Mouse (Mus musculus): ENCODE measurements around the gene Kif21b. TPM values are rescaled to one million over a fixed set of nuclear protein-coding genes. Genes with fewer than 3 reads are reported as not detected.

The Kif21b gene
- polyA plus RNA-seq, 1 experiment from 2014 or later: 56.4 TPM

DNA sequence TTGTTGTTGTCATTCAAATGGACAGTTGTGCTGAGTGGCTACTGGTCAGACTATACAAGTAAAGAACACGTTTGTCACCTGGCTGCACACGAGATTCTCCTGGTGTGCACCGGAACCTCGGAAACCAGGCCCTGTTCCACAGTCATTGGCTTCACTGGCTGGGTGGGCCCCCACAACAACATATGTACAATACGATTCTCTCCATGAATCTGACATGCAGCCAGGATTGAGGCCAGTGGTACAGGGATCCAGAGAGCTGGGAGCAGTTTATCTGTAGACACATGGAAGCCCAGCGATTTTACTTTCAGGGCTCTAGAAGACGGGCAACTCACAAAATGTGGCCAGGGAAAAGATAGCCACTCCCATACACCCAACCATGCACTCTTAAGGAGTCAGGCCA, 27.5 kb upstream of the Kif21b start:
- Histone ChIP-seq H3K4me2 (ENCODE audit: low read length) (no peak overlapping the region), H3K4me3 (replicated peaks; ENCODE audit: low read depth, low read length) (no peak overlapping the region), H3K4me1 (ENCODE audit: control insufficient read depth, insufficient read depth, low read length) (no peaks in the 10 kb centered on the region), H3K9ac (replicated peaks; ENCODE audit: low read length) (no peak overlapping the region), H3K27ac (replicated peaks; ENCODE audit: low read depth, low read length) (no peak overlapping the region), H3K36me3 (ENCODE audit: control insufficient read depth, insufficient read depth, low read length) (no peaks in the 10 kb centered on the region), H3K9me3 (ENCODE audit: control insufficient read depth, low read length) (no peaks in the 10 kb centered on the region), H3K27me3 (ENCODE audit: control insufficient read depth, insufficient read depth, low read length) (no peaks in the 10 kb centered on the region)
- no peak for ATAC-seq (ENCODE audit: low FRiP score, low TSS enrichment)
- WGBS: 84% methylated on average over 7 of the region's 7 CpGs
- no peak for DNase-seq

DNA sequence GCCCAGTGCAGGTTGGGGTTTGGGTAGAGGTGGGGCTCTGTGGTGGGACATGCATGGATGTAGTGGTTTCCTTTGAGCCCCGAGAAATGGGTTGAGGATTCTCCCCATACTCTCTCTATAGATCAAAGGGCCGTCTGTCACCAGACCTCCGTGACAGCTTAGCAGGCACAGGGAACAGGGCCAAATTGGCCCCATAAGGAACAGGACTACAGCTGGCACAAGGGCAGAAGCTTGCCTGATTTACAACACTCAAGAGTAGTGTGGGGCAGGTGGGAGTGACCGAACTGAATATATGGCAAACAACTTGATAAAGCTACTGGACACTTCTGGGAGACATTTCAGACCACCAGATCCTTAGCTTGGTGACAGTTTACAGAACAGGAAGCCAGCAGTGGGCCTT, 26.4 kb upstream of the Kif21b start:
- no peaks in the 10 kb centered on the region for H3K27me3 ChIP-seq (ENCODE audit: control insufficient read depth, insufficient read depth, low read length)
- no peaks in the 10 kb centered on the region for H3K36me3 ChIP-seq (ENCODE audit: control insufficient read depth, insufficient read depth, low read length)
- DNase-seq (peak; percentile 49), ATAC-seq (ENCODE audit: low FRiP score, low TSS enrichment) (no peak)
- H3K4me1 ChIP-seq (ENCODE audit: control insufficient read depth, insufficient read depth, low read length): no peaks in the 10 kb centered on the region
- no peak overlapping the region for H3K27ac ChIP-seq (replicated peaks; ENCODE audit: low read depth, low read length)
- 39% methylated on average over 4 of the region's 4 CpGs for WGBS
- H3K4me3 ChIP-seq (replicated peaks; ENCODE audit: low read depth, low read length): no peak overlapping the region
- H3K9me3 ChIP-seq (ENCODE audit: control insufficient read depth, low read length): no peaks in the 10 kb centered on the region
- no peak overlapping the region for H3K4me2 ChIP-seq (ENCODE audit: low read length)
- no peak overlapping the region for H3K9ac ChIP-seq (replicated peaks; ENCODE audit: low read length)

DNA sequence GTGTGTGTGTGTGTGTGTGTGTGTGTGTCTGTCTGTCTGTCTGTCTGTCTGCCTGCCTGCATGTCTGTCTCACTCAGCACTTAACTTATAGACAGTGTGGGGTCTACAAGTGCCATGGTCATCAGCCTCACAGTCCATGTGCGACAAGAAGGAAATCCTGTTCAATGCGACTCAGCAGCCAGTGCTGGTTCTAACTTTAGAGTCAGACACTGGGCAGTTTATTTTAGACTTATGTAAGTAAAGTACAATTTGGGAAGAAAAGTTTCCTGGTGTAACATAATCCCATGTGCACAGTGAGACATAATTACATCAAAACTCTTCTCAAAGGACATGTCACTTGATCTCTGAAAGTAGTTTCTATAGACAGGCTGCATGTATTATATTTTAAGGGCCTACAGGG, 21.7 kb upstream of the Kif21b start:
- no peaks in the 10 kb centered on the region for H3K27me3 ChIP-seq (ENCODE audit: control insufficient read depth, insufficient read depth, low read length)
- H3K4me1 ChIP-seq (ENCODE audit: control insufficient read depth, insufficient read depth, low read length): no peaks in the 10 kb centered on the region
- no peaks in the 10 kb centered on the region for H3K36me3 ChIP-seq (ENCODE audit: control insufficient read depth, insufficient read depth, low read length)
- no peak for DNase-seq
- H3K4me2 ChIP-seq (ENCODE audit: low read length): no peak overlapping the region
- H3K4me3 ChIP-seq (replicated peaks; ENCODE audit: low read depth, low read length): no peak overlapping the region
- ATAC-seq (ENCODE audit: low FRiP score, low TSS enrichment): no peak
- 95% methylated on average over 2 of the region's 2 CpGs for WGBS
- H3K27ac ChIP-seq (replicated peaks; ENCODE audit: low read depth, low read length): no peak overlapping the region
- no peak overlapping the region for H3K9ac ChIP-seq (replicated peaks; ENCODE audit: low read length)
- no peaks in the 10 kb centered on the region for H3K9me3 ChIP-seq (ENCODE audit: control insufficient read depth, low read length)

DNA sequence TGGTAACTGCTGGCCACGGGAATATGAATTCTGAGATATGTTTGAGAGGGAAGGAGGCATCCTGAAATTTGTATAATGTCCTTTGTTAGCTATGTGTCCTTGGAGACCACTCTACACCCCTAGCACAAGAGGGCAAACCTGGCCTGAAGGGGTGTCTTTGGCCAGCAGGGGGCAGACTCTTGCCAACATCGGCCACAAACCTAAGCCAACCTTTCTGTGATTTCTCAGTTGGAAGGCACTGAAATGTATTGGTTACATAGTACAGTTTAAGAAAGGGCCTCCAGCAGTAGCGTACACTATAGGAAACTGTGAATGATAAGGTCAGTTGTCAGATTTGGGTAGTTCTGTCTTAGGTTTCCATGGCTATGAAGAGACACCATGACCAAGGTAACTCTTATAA, 15.0 kb upstream of the Kif21b start:
- no peaks in the 10 kb centered on the region for H3K9me3 ChIP-seq (ENCODE audit: control insufficient read depth, low read length)
- H3K4me3 ChIP-seq (replicated peaks; ENCODE audit: low read depth, low read length): no peak overlapping the region
- no peak overlapping the region for H3K9ac ChIP-seq (replicated peaks; ENCODE audit: low read length)
- no peak overlapping the region for H3K27ac ChIP-seq (replicated peaks; ENCODE audit: low read depth, low read length)
- ATAC-seq (ENCODE audit: low FRiP score, low TSS enrichment) (no peak), DNase-seq (peak; percentile 71)
- H3K4me2 ChIP-seq (ENCODE audit: low read length): no peak overlapping the region
- no peaks in the 10 kb centered on the region for H3K4me1 ChIP-seq (ENCODE audit: control insufficient read depth, insufficient read depth, low read length)
- no peaks in the 10 kb centered on the region for H3K27me3 ChIP-seq (ENCODE audit: control insufficient read depth, insufficient read depth, low read length)
- H3K36me3 ChIP-seq (ENCODE audit: control insufficient read depth, insufficient read depth, low read length): no peaks in the 10 kb centered on the region
- 26% methylated on average over 3 of the region's 3 CpGs for WGBS

DNA sequence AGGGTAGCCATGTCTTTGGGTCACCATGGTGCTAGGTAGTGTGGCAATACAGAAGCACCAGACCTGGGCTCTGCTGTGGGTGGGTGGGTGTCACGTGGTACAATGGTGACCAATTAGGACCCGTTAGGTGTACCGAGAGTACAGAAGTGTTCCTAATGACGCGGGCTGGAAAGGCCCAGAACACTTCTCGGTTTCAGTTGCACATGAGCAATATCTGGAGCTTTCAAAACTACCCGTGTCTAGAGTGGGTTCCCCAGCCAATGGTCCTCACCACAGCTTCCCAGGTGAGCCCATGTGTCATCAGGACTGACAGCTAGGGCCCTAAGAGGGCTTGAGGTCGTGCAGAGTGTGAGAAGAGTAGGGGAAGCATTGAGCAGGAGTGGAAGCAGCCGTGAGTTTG, 14.1 kb upstream of the Kif21b start:
- WGBS: 86% methylated on average over 9 of the region's 9 CpGs
- Histone ChIP-seq H3K9me3 (ENCODE audit: control insufficient read depth, low read length) (no peaks in the 10 kb centered on the region), H3K36me3 (ENCODE audit: control insufficient read depth, insufficient read depth, low read length) (no peaks in the 10 kb centered on the region), H3K27me3 (ENCODE audit: control insufficient read depth, insufficient read depth, low read length) (no peaks in the 10 kb centered on the region), H3K27ac (replicated peaks; ENCODE audit: low read depth, low read length) (no peak overlapping the region), H3K9ac (replicated peaks; ENCODE audit: low read length) (no peak overlapping the region), H3K4me2 (ENCODE audit: low read length) (no peak overlapping the region), H3K4me1 (ENCODE audit: control insufficient read depth, insufficient read depth, low read length) (no peaks in the 10 kb centered on the region), H3K4me3 (replicated peaks; ENCODE audit: low read depth, low read length) (no peak overlapping the region)
- no peak for ATAC-seq (ENCODE audit: low FRiP score, low TSS enrichment)
- DNase-seq: no peak

DNA sequence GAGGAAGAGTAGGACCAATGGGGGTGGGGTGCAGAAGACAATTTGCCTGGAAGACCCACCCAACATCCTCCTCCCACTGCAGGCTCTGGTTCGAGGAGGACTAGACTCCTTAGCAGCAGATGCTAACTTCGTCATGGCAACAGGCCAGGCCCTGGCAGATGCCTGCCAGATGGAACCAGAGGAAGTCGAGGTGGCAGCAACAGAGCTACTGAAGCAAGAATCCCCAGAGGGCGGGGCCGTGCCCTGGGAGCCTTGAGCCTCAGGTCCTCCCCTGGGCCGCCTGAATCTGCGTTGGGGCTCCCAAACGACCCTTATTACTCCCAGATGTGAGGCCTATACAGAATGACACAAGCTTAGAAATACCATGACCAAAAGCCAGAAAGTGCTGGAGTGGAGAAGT, 12.3 kb upstream of the Kif21b start:
- Histone ChIP-seq H3K4me2 (ENCODE audit: low read length) (no peak overlapping the region), H3K9me3 (ENCODE audit: control insufficient read depth, low read length) (no peaks in the 10 kb centered on the region), H3K4me1 (ENCODE audit: control insufficient read depth, insufficient read depth, low read length) (no peaks in the 10 kb centered on the region), H3K9ac (replicated peaks; ENCODE audit: low read length) (no peak overlapping the region), H3K27ac (replicated peaks; ENCODE audit: low read depth, low read length) (no peak overlapping the region), H3K27me3 (ENCODE audit: control insufficient read depth, insufficient read depth, low read length) (no peaks in the 10 kb centered on the region), H3K36me3 (ENCODE audit: control insufficient read depth, insufficient read depth, low read length) (no peaks in the 10 kb centered on the region), H3K4me3 (replicated peaks; ENCODE audit: low read depth, low read length) (no peak overlapping the region)
- DNase-seq: peak; percentile 49
- 37% methylated on average over 8 of the region's 8 CpGs for WGBS
- ATAC-seq (ENCODE audit: low FRiP score, low TSS enrichment): 0 out of 2 replicates have a peak, but pooled peaks have one; percentile 17

DNA sequence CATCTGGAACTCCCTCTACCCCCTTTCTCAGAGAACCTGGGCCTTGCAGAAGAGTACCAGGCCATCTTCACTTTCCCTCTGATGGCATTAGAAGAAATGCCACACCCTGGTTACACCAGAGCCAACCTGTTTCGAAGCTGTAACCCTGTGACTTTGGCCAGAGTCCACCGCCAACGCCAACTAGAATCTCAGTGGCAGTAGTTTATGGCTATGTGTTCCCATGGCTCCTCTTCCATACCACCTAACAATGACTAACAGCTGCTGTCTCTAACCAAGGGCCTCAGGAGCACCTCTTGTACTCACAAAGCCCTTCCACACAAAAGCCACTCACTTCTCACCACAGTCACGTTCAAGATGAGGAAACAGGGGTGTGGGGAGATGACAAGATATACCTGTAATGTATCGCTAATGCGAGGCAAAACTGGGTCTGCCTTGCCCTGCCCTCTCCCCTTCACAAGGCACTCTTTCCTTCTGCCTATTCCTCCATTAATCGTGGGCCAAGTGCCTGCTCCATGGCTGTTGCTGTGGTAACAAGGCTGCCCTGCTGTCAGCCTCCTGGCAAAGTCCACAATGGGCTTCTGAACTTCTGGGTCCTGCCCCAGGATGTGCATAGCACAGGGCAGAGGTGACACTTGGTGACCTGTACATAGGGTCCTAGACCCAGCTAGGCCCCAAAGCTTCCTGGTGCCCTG, 11.5 kb upstream of the Kif21b start:
- DNase-seq (no peak), ATAC-seq (ENCODE audit: low FRiP score, low TSS enrichment) (no peak)
- Histone ChIP-seq H3K9me3 (ENCODE audit: control insufficient read depth, low read length) (no peaks in the 10 kb centered on the region), H3K36me3 (ENCODE audit: control insufficient read depth, insufficient read depth, low read length) (no peaks in the 10 kb centered on the region), H3K4me3 (replicated peaks; ENCODE audit: low read depth, low read length) (no peak overlapping the region), H3K9ac (replicated peaks; ENCODE audit: low read length) (no peak overlapping the region), H3K27me3 (ENCODE audit: control insufficient read depth, insufficient read depth, low read length) (no peaks in the 10 kb centered on the region), H3K4me1 (ENCODE audit: control insufficient read depth, insufficient read depth, low read length) (no peaks in the 10 kb centered on the region), H3K4me2 (ENCODE audit: low read length) (no peak overlapping the region), H3K27ac (replicated peaks; ENCODE audit: low read depth, low read length) (no peak overlapping the region)
- 69% methylated on average over 7 of the region's 7 CpGs for WGBS

DNA sequence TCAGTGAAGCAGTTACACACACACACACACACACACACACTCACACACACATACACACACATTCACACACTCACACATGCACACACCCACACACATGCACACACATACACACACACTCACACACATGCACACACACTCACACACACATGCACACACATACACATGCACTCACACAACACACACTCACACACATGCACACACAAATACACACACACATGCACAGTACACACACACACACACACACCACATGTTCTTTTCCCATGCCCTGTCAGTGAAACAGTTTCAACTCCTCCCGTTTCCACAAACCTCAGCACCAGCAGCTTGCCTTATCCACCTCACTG, 11.0 kb upstream of the Kif21b start:
- WGBS: 83% methylated on average over 1 of the region's 1 CpGs
- H3K27me3 ChIP-seq (ENCODE audit: control insufficient read depth, insufficient read depth, low read length): no peaks in the 10 kb centered on the region
- no peak overlapping the region for H3K4me3 ChIP-seq (replicated peaks; ENCODE audit: low read depth, low read length)
- ATAC-seq (ENCODE audit: low FRiP score, low TSS enrichment) (no peak), DNase-seq (no peak)
- H3K4me1 ChIP-seq (ENCODE audit: control insufficient read depth, insufficient read depth, low read length): no peaks in the 10 kb centered on the region
- H3K36me3 ChIP-seq (ENCODE audit: control insufficient read depth, insufficient read depth, low read length): no peaks in the 10 kb centered on the region
- no peak overlapping the region for H3K4me2 ChIP-seq (ENCODE audit: low read length)
- H3K27ac ChIP-seq (replicated peaks; ENCODE audit: low read depth, low read length): no peak overlapping the region
- no peak overlapping the region for H3K9ac ChIP-seq (replicated peaks; ENCODE audit: low read length)
- no peaks in the 10 kb centered on the region for H3K9me3 ChIP-seq (ENCODE audit: control insufficient read depth, low read length)

DNA sequence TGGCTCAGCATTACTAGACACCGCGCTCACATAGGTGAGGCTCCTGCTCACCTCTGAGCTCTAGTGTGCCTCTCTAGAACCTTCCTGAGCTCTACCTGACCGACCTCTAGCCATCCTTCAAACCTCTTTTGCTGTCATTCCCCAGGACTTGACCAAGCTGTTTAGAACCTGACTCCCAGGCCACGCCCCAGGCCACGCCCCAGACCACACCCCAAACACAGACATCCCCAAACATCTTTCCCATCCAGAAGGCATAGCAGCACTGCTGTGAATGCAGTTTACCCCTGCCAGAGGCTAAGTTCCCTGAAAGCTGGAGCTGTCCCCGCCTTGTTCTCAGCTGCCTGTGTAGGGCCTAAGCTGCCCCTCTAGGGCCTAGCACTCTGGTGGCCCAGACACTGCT, 10.4 kb upstream of the Kif21b start:
- Histone ChIP-seq H3K4me3 (replicated peaks; ENCODE audit: low read depth, low read length) (no peak overlapping the region), H3K9me3 (ENCODE audit: control insufficient read depth, low read length) (no peaks in the 10 kb centered on the region), H3K36me3 (ENCODE audit: control insufficient read depth, insufficient read depth, low read length) (no peaks in the 10 kb centered on the region), H3K27me3 (ENCODE audit: control insufficient read depth, insufficient read depth, low read length) (no peaks in the 10 kb centered on the region), H3K4me1 (ENCODE audit: control insufficient read depth, insufficient read depth, low read length) (no peaks in the 10 kb centered on the region), H3K9ac (replicated peaks; ENCODE audit: low read length) (no peak overlapping the region), H3K4me2 (ENCODE audit: low read length) (no peak overlapping the region), H3K27ac (replicated peaks; ENCODE audit: low read depth, low read length) (no peak overlapping the region)
- WGBS: 51% methylated on average over 6 of the region's 6 CpGs
- ATAC-seq (ENCODE audit: low FRiP score, low TSS enrichment) (no peak), DNase-seq (no peak)

Data from midbrain, embryonic 14.5 days (tissue).